Mouse (Mus musculus): ENCODE measurements around the gene Atp6v0b. TPM values are rescaled to one million over a fixed set of nuclear protein-coding genes. Genes with fewer than 3 reads are reported as not detected.
A peak's percentile ranks its signal among the peaks of the same experiment; 100 is the strongest.

The Atp6v0b gene
- polyA plus RNA-seq, 1 experiment from 2014 or later, result 233 TPM

- Histone ChIP-seq H3K9ac (ENCODE audit: low read depth, low read length) (no peak overlapping the region), H3K27me3 (ENCODE audit: control insufficient read depth, insufficient read depth, low read length) (no peaks in the 10 kb centered on the region), H3K36me3 (ENCODE audit: control insufficient read depth, insufficient read depth, low read length) (no peaks in the 10 kb centered on the region; the same call in 1 of the 2 replicates), H3K27ac (ENCODE audit: low read depth, low read length) (no peak overlapping the region), H3K4me1 (replicated peaks; ENCODE audit: control insufficient read depth, insufficient read depth, low read length) (no peaks in the 10 kb centered on the region), H3K4me2 (replicated peaks; ENCODE audit: low read depth, low read length) (no peak overlapping the region), H3K4me3 (ENCODE audit: low read depth, low read length) (no peak overlapping the region), H3K9me3 (ENCODE audit: control insufficient read depth, low read length) (no peaks in the 10 kb centered on the region)
- ATAC-seq (ENCODE audit: low FRiP score), result no peak
- no peak for DNase-seq (ENCODE audit: low spot score)
- 70% methylated on average over 10 of the region's 10 CpGs for WGBS
These were observed 8.8 kb downstream of the Atp6v0b start for GRCm38 (mm10) chr4:117878301-117878700.

GRCm38 (mm10) chr4:117873615-117874014 is 13.5 kb downstream of the Atp6v0b start:
- no peaks in the 10 kb centered on the region for H3K9me3 ChIP-seq (ENCODE audit: control insufficient read depth, low read length)
- no peak overlapping the region for H3K4me3 ChIP-seq (ENCODE audit: low read depth, low read length)
- no peaks in the 10 kb centered on the region; the same call in 1 of the 2 replicates for H3K27me3 ChIP-seq (ENCODE audit: control insufficient read depth, insufficient read depth, low read length)
- H3K9ac ChIP-seq (ENCODE audit: low read depth, low read length), result no peak overlapping the region
- no peak overlapping the region for H3K27ac ChIP-seq (ENCODE audit: low read depth, low read length)
- no peak for DNase-seq (ENCODE audit: low spot score)
- H3K36me3 ChIP-seq (ENCODE audit: control insufficient read depth, insufficient read depth, low read length), result no peaks in the 10 kb centered on the region; the same call in 1 of the 2 replicates
- peaks cover 5% of the 10 kb centered on the region for H3K4me1 ChIP-seq (replicated peaks; ENCODE audit: control insufficient read depth, insufficient read depth, low read length)
- no peak for ATAC-seq (ENCODE audit: low FRiP score)
- WGBS, result 93% methylated on average over 9 of the region's 9 CpGs
- H3K4me2 ChIP-seq (replicated peaks; ENCODE audit: low read depth, low read length), result no peak overlapping the region

GRCm38 (mm10) chr4:117872471-117872886 is 14.7 kb downstream of the Atp6v0b start, which contains the start of gene Ccdc24:
Gene Ccdc24 (minus strand): TSS chr4:117872557.
- Histone ChIP-seq H3K4me2 (replicated peaks; ENCODE audit: low read depth, low read length) (peak within 1 kb of the TSS; percentile 25; the same call in 1 of the 2 replicates), H3K36me3 (ENCODE audit: control insufficient read depth, insufficient read depth, low read length) (no peaks in the 10 kb centered on the region; the same call in 1 of the 2 replicates), H3K9ac (ENCODE audit: low read depth, low read length) (no peak within 1 kb of the TSS), H3K4me3 (ENCODE audit: low read depth, low read length) (no peak within 1 kb of the TSS), H3K4me1 (replicated peaks; ENCODE audit: control insufficient read depth, insufficient read depth, low read length) (peaks cover 5% of the 10 kb centered on the region), H3K9me3 (ENCODE audit: control insufficient read depth, low read length) (no peaks in the 10 kb centered on the region), H3K27ac (ENCODE audit: low read depth, low read length) (no peak within 1 kb of the TSS), H3K27me3 (ENCODE audit: control insufficient read depth, insufficient read depth, low read length) (no peaks in the 10 kb centered on the region; the same call in 1 of the 2 replicates)
- DNase-seq (ENCODE audit: low spot score) (peak; percentile 58), ATAC-seq (ENCODE audit: low FRiP score) (peak; percentile 39)
- WGBS, result 7% methylated on average over 14 of the region's 14 CpGs

GRCm38 (mm10) chr4:117871787-117872186 is 15.3 kb downstream of the Atp6v0b start:
- no peak overlapping the region for H3K9ac ChIP-seq (ENCODE audit: low read depth, low read length)
- H3K27me3 ChIP-seq (ENCODE audit: control insufficient read depth, insufficient read depth, low read length), result no peaks in the 10 kb centered on the region; the same call in 1 of the 2 replicates
- DNase-seq (ENCODE audit: low spot score) (no peak), ATAC-seq (ENCODE audit: low FRiP score) (no peak)
- WGBS, result 55% methylated on average over 7 of the region's 7 CpGs
- no peaks in the 10 kb centered on the region; the same call in 1 of the 2 replicates for H3K36me3 ChIP-seq (ENCODE audit: control insufficient read depth, insufficient read depth, low read length)
- H3K27ac ChIP-seq (ENCODE audit: low read depth, low read length), result no peak overlapping the region
- no peaks in the 10 kb centered on the region for H3K9me3 ChIP-seq (ENCODE audit: control insufficient read depth, low read length)
- no peak overlapping the region for H3K4me3 ChIP-seq (ENCODE audit: low read depth, low read length)
- peaks cover 5% of the 10 kb centered on the region for H3K4me1 ChIP-seq (replicated peaks; ENCODE audit: control insufficient read depth, insufficient read depth, low read length)
- H3K4me2 ChIP-seq (replicated peaks; ENCODE audit: low read depth, low read length), result no peak overlapping the region

- no peak overlapping the region for H3K9ac ChIP-seq (ENCODE audit: low read depth, low read length)
- WGBS, result 63% methylated on average over 1 of the region's 1 CpGs
- H3K4me3 ChIP-seq (ENCODE audit: low read depth, low read length), result no peak overlapping the region
- no peak overlapping the region for H3K27ac ChIP-seq (ENCODE audit: low read depth, low read length)
- no peak overlapping the region for H3K4me2 ChIP-seq (replicated peaks; ENCODE audit: low read depth, low read length)
- no peaks in the 10 kb centered on the region for H3K36me3 ChIP-seq (ENCODE audit: control insufficient read depth, insufficient read depth, low read length)
- DNase-seq (ENCODE audit: low spot score) (no peak), ATAC-seq (ENCODE audit: low FRiP score) (no peak)
- H3K27me3 ChIP-seq (ENCODE audit: control insufficient read depth, insufficient read depth, low read length), result no peaks in the 10 kb centered on the region; the same call in none of the 2 replicates
- H3K4me1 ChIP-seq (replicated peaks; ENCODE audit: control insufficient read depth, insufficient read depth, low read length), result peaks cover 5% of the 10 kb centered on the region
- H3K9me3 ChIP-seq (ENCODE audit: control insufficient read depth, low read length), result no peaks in the 10 kb centered on the region
These were observed 16.7 kb downstream of the Atp6v0b start for GRCm38 (mm10) chr4:117870437-117870836.

GRCm38 (mm10) chr4:117869317-117869716 is 17.8 kb downstream of the Atp6v0b start:
- Histone ChIP-seq H3K9me3 (ENCODE audit: control insufficient read depth, low read length) (no peaks in the 10 kb centered on the region), H3K4me1 (replicated peaks; ENCODE audit: control insufficient read depth, insufficient read depth, low read length) (peaks cover 5% of the 10 kb centered on the region), H3K27me3 (ENCODE audit: control insufficient read depth, insufficient read depth, low read length) (no peaks in the 10 kb centered on the region; the same call in none of the 2 replicates), H3K36me3 (ENCODE audit: control insufficient read depth, insufficient read depth, low read length) (no peaks in the 10 kb centered on the region), H3K4me3 (ENCODE audit: low read depth, low read length) (no peak overlapping the region), H3K4me2 (replicated peaks; ENCODE audit: low read depth, low read length) (no peak overlapping the region), H3K9ac (ENCODE audit: low read depth, low read length) (no peak overlapping the region), H3K27ac (ENCODE audit: low read depth, low read length) (no peak overlapping the region)
- WGBS, result 73% methylated on average over 9 of the region's 9 CpGs
- ATAC-seq (ENCODE audit: low FRiP score) (peak; percentile 34; the same call in 1 of the 2 replicates), DNase-seq (ENCODE audit: low spot score) (no peak)

GRCm38 (mm10) chr4:117867823-117868222 is 19.3 kb downstream of the Atp6v0b start:
- DNase-seq (ENCODE audit: low spot score) (peak; percentile 84), ATAC-seq (ENCODE audit: low FRiP score) (peak; percentile 31; the same call in 1 of the 2 replicates)
- H3K36me3 ChIP-seq (ENCODE audit: control insufficient read depth, insufficient read depth, low read length), result no peaks in the 10 kb centered on the region
- no peak overlapping the region for H3K4me3 ChIP-seq (ENCODE audit: low read depth, low read length)
- no peak overlapping the region for H3K4me2 ChIP-seq (replicated peaks; ENCODE audit: low read depth, low read length)
- H3K27ac ChIP-seq (ENCODE audit: low read depth, low read length), result no peak overlapping the region
- H3K9ac ChIP-seq (ENCODE audit: low read depth, low read length), result 0 out of 2 replicates have a peak overlapping the region, but pooled peaks have one; percentile 4
- peaks cover 5% of the 10 kb centered on the region for H3K4me1 ChIP-seq (replicated peaks; ENCODE audit: control insufficient read depth, insufficient read depth, low read length)
- 18% methylated on average over 24 of the region's 24 CpGs for WGBS
- no peaks in the 10 kb centered on the region for H3K9me3 ChIP-seq (ENCODE audit: control insufficient read depth, low read length)
- no peaks in the 10 kb centered on the region; the same call in none of the 2 replicates for H3K27me3 ChIP-seq (ENCODE audit: control insufficient read depth, insufficient read depth, low read length)

- H3K36me3 ChIP-seq (ENCODE audit: control insufficient read depth, insufficient read depth, low read length), result no peaks in the 10 kb centered on the region
- ATAC-seq (ENCODE audit: low FRiP score), result no peak
- 79% methylated on average over 6 of the region's 6 CpGs for WGBS
- H3K4me2 ChIP-seq (replicated peaks; ENCODE audit: low read depth, low read length), result no peak overlapping the region
- DNase-seq (ENCODE audit: low spot score), result no peak
- no peaks in the 10 kb centered on the region for H3K4me1 ChIP-seq (replicated peaks; ENCODE audit: control insufficient read depth, insufficient read depth, low read length)
- no peaks in the 10 kb centered on the region; the same call in none of the 2 replicates for H3K27me3 ChIP-seq (ENCODE audit: control insufficient read depth, insufficient read depth, low read length)
- no peak overlapping the region for H3K4me3 ChIP-seq (ENCODE audit: low read depth, low read length)
- H3K9ac ChIP-seq (ENCODE audit: low read depth, low read length), result no peak overlapping the region
- no peak overlapping the region for H3K27ac ChIP-seq (ENCODE audit: low read depth, low read length)
- H3K9me3 ChIP-seq (ENCODE audit: control insufficient read depth, low read length), result no peaks in the 10 kb centered on the region
These were observed 20.1 kb downstream of the Atp6v0b start for GRCm38 (mm10) chr4:117867000-117867399.

- no peaks in the 10 kb centered on the region; the same call in none of the 2 replicates for H3K27me3 ChIP-seq (ENCODE audit: control insufficient read depth, insufficient read depth, low read length)
- ATAC-seq (ENCODE audit: low FRiP score) (no peak), DNase-seq (ENCODE audit: low spot score) (no peak)
- no peak overlapping the region for H3K27ac ChIP-seq (ENCODE audit: low read depth, low read length)
- H3K9me3 ChIP-seq (ENCODE audit: control insufficient read depth, low read length), result no peaks in the 10 kb centered on the region
- H3K4me1 ChIP-seq (replicated peaks; ENCODE audit: control insufficient read depth, insufficient read depth, low read length), result no peaks in the 10 kb centered on the region
- H3K4me2 ChIP-seq (replicated peaks; ENCODE audit: low read depth, low read length), result no peak overlapping the region
- no peak overlapping the region for H3K4me3 ChIP-seq (ENCODE audit: low read depth, low read length)
- H3K9ac ChIP-seq (ENCODE audit: low read depth, low read length), result no peak overlapping the region
- H3K36me3 ChIP-seq (ENCODE audit: control insufficient read depth, insufficient read depth, low read length), result no peaks in the 10 kb centered on the region
- WGBS, result 54% methylated on average over 9 of the region's 9 CpGs
These were observed 21.1 kb downstream of the Atp6v0b start for GRCm38 (mm10) chr4:117866083-117866482.

Measured in hindbrain, embryonic 11.5 days (tissue).